Comparison of ENCODE assay signal across 34 mouse cellular contexts in genomic region chr3:98435030-98435429, GRCm38 (mm10). TPM values are rescaled to one million over a fixed set of nuclear protein-coding genes. Genes with fewer than 3 reads are reported as not detected.
A peak's percentile ranks its signal among the peaks of the same experiment; 100 is the strongest.
DNase-seq lines count a peak whose midpoint lies in the region; ATAC-seq lines count a peak whose summit lies in the region.
"Had no signal": no experiment of that assay in that cellular context is flagged by ENCODE, and none has a peak within 500 bp of the region (broad histone marks: within the 10 kb centered on the region; RNA-seq: fewer than 3 reads in every experiment).

No protein-coding gene starts in this region.

- no peaks in the 10 kb centered on the region for H3K9me3 ChIP-seq in hindbrain, embryonic 14.5 days (ENCODE audit: control insufficient read depth, low read length)
- H3K9me3 ChIP-seq in hindbrain, embryonic 16.5 days (ENCODE audit: control insufficient read depth, low read length): no peaks in the 10 kb centered on the region
- no peaks in the 10 kb centered on the region for H3K9me3 ChIP-seq in kidney, embryonic 15.5 days (replicated peaks)
- H3K9me3 ChIP-seq in midbrain, embryonic 13.5 days: no peaks in the 10 kb centered on the region
- H3K9me3 ChIP-seq in midbrain, embryonic 15.5 days: no peaks in the 10 kb centered on the region
- H3K9me3 ChIP-seq: embryonic facial prominence, embryonic 13.5 days; forebrain, embryonic 12.5 days; forebrain, embryonic 15.5 days; heart, embryonic 10.5 days; hindbrain, embryonic 13.5 days had no signal

- H3K4me3 ChIP-seq in hindbrain, embryonic 14.5 days (replicated peaks; ENCODE audit: low read length): no peak overlapping the region
- no peak overlapping the region for H3K4me3 ChIP-seq in hindbrain, embryonic 16.5 days (ENCODE audit: low read length)
- no peak overlapping the region for H3K4me3 ChIP-seq in kidney, embryonic 15.5 days (replicated peaks)
- H3K4me3 ChIP-seq in midbrain, embryonic 13.5 days (replicated peaks): no peak overlapping the region
- no peak overlapping the region for H3K4me3 ChIP-seq in midbrain, embryonic 15.5 days
- H3K4me3 ChIP-seq: embryonic facial prominence, embryonic 10.5 days; embryonic facial prominence, embryonic 13.5 days; erythroblast, embryonic 14.5 days; forebrain, embryonic 12.5 days; forebrain, embryonic 15.5 days; heart, adult 2 months; heart, embryonic 10.5 days; hindbrain, embryonic 13.5 days had no signal

- DNase-seq in hindbrain, embryonic 14.5 days (ENCODE audit: low spot score): peak; percentile 4
- no peak for DNase-seq in kidney, adult 11 months
- DNase-seq: adrenal gland, adult 8-10 months; adrenal gland, postnatal 25 days; cerebellum, adult 11-12 months; cerebellum, adult 8-10 months; cerebellum, postnatal 10 days; cerebellum, postnatal 36 days; embryo, embryonic 11 days; gastrocnemius, postnatal 25 days; heart, adult 2 months had no signal

- 89% methylated on average over 1 of the region's 1 CpGs for WGBS in hindbrain, embryonic 14.5 days
- 87% methylated on average over 1 of the region's 1 CpGs for WGBS in hindbrain, embryonic 16.5 days
- 67% methylated on average over 1 of the region's 1 CpGs for WGBS in kidney, embryonic 15.5 days
- WGBS in midbrain, embryonic 13.5 days: 75% methylated on average over 1 of the region's 1 CpGs
- WGBS in midbrain, embryonic 15.5 days: 90% methylated on average over 1 of the region's 1 CpGs

- H3K4me1 ChIP-seq in hindbrain, embryonic 14.5 days (replicated peaks; ENCODE audit: control insufficient read depth, insufficient read depth, low read length): no peaks in the 10 kb centered on the region
- H3K4me1 ChIP-seq in hindbrain, embryonic 16.5 days (ENCODE audit: control insufficient read depth, insufficient read depth, low read depth, low read length): no peaks in the 10 kb centered on the region
- peaks cover under 1% of the 10 kb centered on the region; the same call in 1 of the 2 replicates for H3K4me1 ChIP-seq in kidney, embryonic 15.5 days
- no peaks in the 10 kb centered on the region for H3K4me1 ChIP-seq in midbrain, embryonic 13.5 days (replicated peaks)
- no peaks in the 10 kb centered on the region for H3K4me1 ChIP-seq in midbrain, embryonic 15.5 days
- H3K4me1 ChIP-seq: embryonic facial prominence, embryonic 13.5 days; forebrain, embryonic 12.5 days; forebrain, embryonic 15.5 days; heart, embryonic 10.5 days; hindbrain, embryonic 13.5 days had no signal

- H3K27ac ChIP-seq in hindbrain, embryonic 14.5 days: no peak overlapping the region
- H3K27ac ChIP-seq in hindbrain, embryonic 16.5 days (ENCODE audit: low read depth, low read length): no peak overlapping the region
- peak overlapping the region; percentile 56 for H3K27ac ChIP-seq in kidney, embryonic 15.5 days
- no peak overlapping the region for H3K27ac ChIP-seq in midbrain, embryonic 13.5 days
- H3K27ac ChIP-seq in midbrain, embryonic 15.5 days: no peak overlapping the region
- H3K27ac ChIP-seq: embryonic facial prominence, embryonic 10.5 days; embryonic facial prominence, embryonic 13.5 days; forebrain, embryonic 12.5 days; forebrain, embryonic 15.5 days; heart, adult 2 months; heart, embryonic 10.5 days; hindbrain, embryonic 13.5 days had no signal

- no peak overlapping the region for H3K4me2 ChIP-seq in hindbrain, embryonic 14.5 days (replicated peaks)
- no peak overlapping the region for H3K4me2 ChIP-seq in hindbrain, embryonic 16.5 days (ENCODE audit: low read length)
- H3K4me2 ChIP-seq in kidney, embryonic 15.5 days: no peak overlapping the region
- no peak overlapping the region for H3K4me2 ChIP-seq in midbrain, embryonic 13.5 days (replicated peaks)
- no peak overlapping the region for H3K4me2 ChIP-seq in midbrain, embryonic 15.5 days
- H3K4me2 ChIP-seq: embryonic facial prominence, embryonic 13.5 days; forebrain, embryonic 12.5 days; forebrain, embryonic 15.5 days; hindbrain, embryonic 13.5 days had no signal

- 0 out of 2 replicates have a peak, but pooled peaks cover 7% of the 10 kb centered on the region for H3K36me3 ChIP-seq in hindbrain, embryonic 14.5 days (replicated peaks; ENCODE audit: control insufficient read depth, insufficient read depth)
- no peaks in the 10 kb centered on the region for H3K36me3 ChIP-seq in hindbrain, embryonic 16.5 days (ENCODE audit: control insufficient read depth, insufficient read depth, low read length)
- 0 out of 2 replicates have a peak, but pooled peaks cover 3% of the 10 kb centered on the region for H3K36me3 ChIP-seq in kidney, embryonic 15.5 days
- no peaks in the 10 kb centered on the region for H3K36me3 ChIP-seq in midbrain, embryonic 13.5 days
- H3K36me3 ChIP-seq in midbrain, embryonic 15.5 days (replicated peaks): no peaks in the 10 kb centered on the region
- H3K36me3 ChIP-seq: embryonic facial prominence, embryonic 10.5 days; embryonic facial prominence, embryonic 13.5 days; forebrain, embryonic 12.5 days; forebrain, embryonic 15.5 days; heart, embryonic 10.5 days; hindbrain, embryonic 13.5 days had no signal

- no peak for ATAC-seq in hindbrain, embryonic 14.5 days (ENCODE audit: low FRiP score)
- ATAC-seq in hindbrain, embryonic 16.5 days: no peak
- ATAC-seq in kidney, embryonic 15.5 days (replicated peaks; ENCODE audit: low FRiP score): peak; percentile 70
- ATAC-seq in midbrain, embryonic 13.5 days: 0 out of 2 replicates have a peak, but pooled peaks have one; percentile 30
- no peak; the same call in 1 of the 2 replicates for ATAC-seq in midbrain, embryonic 15.5 days (replicated peaks)
- ATAC-seq in monocyte, adult 5-6 weeks (replicated peaks; ENCODE audit: insufficient number of reproducible peaks, low FRiP score, low TSS enrichment, poor library complexity, severe bottlenecking): no peak
- ATAC-seq: CD4-positive, CD25-positive, alpha-beta regulatory T cell, adult 4 months; forebrain, embryonic 15.5 days had no signal

- H3K27me3 ChIP-seq in hindbrain, embryonic 14.5 days (ENCODE audit: control insufficient read depth, insufficient read depth, low read length): no peaks in the 10 kb centered on the region
- H3K27me3 ChIP-seq in hindbrain, embryonic 16.5 days (replicated peaks; ENCODE audit: control insufficient read depth, insufficient read depth, low read length): no peaks in the 10 kb centered on the region
- no peaks in the 10 kb centered on the region for H3K27me3 ChIP-seq in kidney, embryonic 15.5 days
- 0 out of 2 replicates have a peak, but pooled peaks cover under 1% of the 10 kb centered on the region for H3K27me3 ChIP-seq in midbrain, embryonic 13.5 days
- H3K27me3 ChIP-seq in midbrain, embryonic 15.5 days (replicated peaks): no peaks in the 10 kb centered on the region
- H3K27me3 ChIP-seq: embryonic facial prominence, embryonic 13.5 days; forebrain, embryonic 15.5 days; hindbrain, embryonic 13.5 days had no signal

- H3K9ac ChIP-seq in hindbrain, embryonic 14.5 days: no peak overlapping the region
- H3K9ac ChIP-seq in hindbrain, embryonic 16.5 days (ENCODE audit: low read depth, low read length): no peak overlapping the region
- no peak overlapping the region for H3K9ac ChIP-seq in kidney, embryonic 15.5 days
- no peak overlapping the region for H3K9ac ChIP-seq in midbrain, embryonic 13.5 days (replicated peaks)
- no peak overlapping the region for H3K9ac ChIP-seq in midbrain, embryonic 15.5 days
- H3K9ac ChIP-seq: embryonic facial prominence, embryonic 13.5 days; forebrain, embryonic 12.5 days; forebrain, embryonic 15.5 days; hindbrain, embryonic 13.5 days had no signal

RNA-seq across cellular contexts. Expression of gene Gm4450, which starts 21.9 kb away (rescaled TPM):
- 0.12 TPM in 2 replicates for polyA plus RNA-seq in hindbrain, embryonic 14.5 days (2014; fragmentation: Nextera tagmentation; extraction: Ambion mirVana)
- 0.19 TPM in 1 of 2 replicates, not detected in the other for polyA plus RNA-seq in hindbrain, embryonic 16.5 days (2015; fragmentation: Nextera tagmentation; extraction: Ambion mirVana)
- polyA plus RNA-seq in kidney, embryonic 15.5 days (2015; fragmentation: Nextera tagmentation; extraction: Ambion mirVana): 25.8 and 26.4 TPM in 2 replicates
- polyA plus RNA-seq in midbrain, embryonic 13.5 days (2015; fragmentation: Nextera tagmentation; extraction: Ambion mirVana): 0.26 TPM in 1 of 2 replicates, not detected in the other
- 0.31 TPM in 1 of 2 replicates, not detected in the other for polyA plus RNA-seq in midbrain, embryonic 15.5 days (2015; fragmentation: Nextera tagmentation; extraction: Ambion mirVana)
- total RNA-seq in monocyte, adult 5-6 weeks (2017): not detected in 3 replicates
- total RNA-seq: adrenal gland, adult 8-10 months; adrenal gland, postnatal 25 days; gastrocnemius, adult 8-10 months; gastrocnemius, postnatal 25 days; heart, adult 2 months; heart, postnatal 25 days; hematopoietic stem cell, adult 5-6 weeks; MEL had no signal
- polyA plus RNA-seq: brain, embryonic 14.5 days; C2C12; CD4-positive, CD25-positive, alpha-beta regulatory T cell, adult 4 months; cortical plate, adult 2 months; embryonic facial prominence, embryonic 10.5 days; embryonic facial prominence, embryonic 13.5 days; erythroblast, embryonic 14.5 days; forebrain, embryonic 12.5 days; forebrain, embryonic 15.5 days; gonadal fat pad, adult 2 months; heart, adult 2 months; heart, embryonic 14.5 days; heart, postnatal 0 days had no signal

RNA-seq across cellular contexts. Expression of gene Zfp697, which starts 52.8 kb away (rescaled TPM):
- polyA plus RNA-seq in hindbrain, embryonic 14.5 days (2014; fragmentation: Nextera tagmentation; extraction: Ambion mirVana): 20.6 and 21.5 TPM in 2 replicates
- polyA plus RNA-seq in hindbrain, embryonic 16.5 days (2015; fragmentation: Nextera tagmentation; extraction: Ambion mirVana): 14.4 and 15.1 TPM in 2 replicates
- polyA plus RNA-seq in kidney, embryonic 15.5 days (2015; fragmentation: Nextera tagmentation; extraction: Ambion mirVana): 14.4 and 16.6 TPM in 2 replicates
- polyA plus RNA-seq in midbrain, embryonic 13.5 days (2015; fragmentation: Nextera tagmentation; extraction: Ambion mirVana): 15.4 and 15.7 TPM in 2 replicates
- polyA plus RNA-seq in midbrain, embryonic 15.5 days (2015; fragmentation: Nextera tagmentation; extraction: Ambion mirVana): 19.8 TPM in 2 replicates
- total RNA-seq in monocyte, adult 5-6 weeks (2017): not detected in 3 replicates
- polyA plus RNA-seq: CD4-positive, CD25-positive, alpha-beta regulatory T cell, adult 4 months; erythroblast, embryonic 14.5 days had no signal

Comparison
In these comparisons a context has a peak if more than half of its experiments do, and no peak if none do; other contexts are left out.
1. ATAC-seq: peak in kidney, embryonic 15.5 days (single experiment) and midbrain, embryonic 13.5 days (single experiment); none in hindbrain, embryonic 14.5 days (single experiment), hindbrain, embryonic 16.5 days (single experiment), midbrain, embryonic 15.5 days (single experiment) and monocyte, adult 5-6 weeks (single experiment).
2. RNA of gene Gm4450, which starts 21.9 kb away (polyA plus RNA-seq): 25.8 to 26.4 TPM in kidney, embryonic 15.5 days; 0.31 TPM in midbrain, embryonic 15.5 days, 0.26 TPM in midbrain, embryonic 13.5 days, 0.19 TPM in hindbrain, embryonic 16.5 days and 0.12 TPM in hindbrain, embryonic 14.5 days; every median in the first group is over 10 times any median in the second.